Mouse (Mus musculus): ENCODE measurements at regions not wholly inside any gene's neighbourhood (a gene's known extent, or its start where the extent isn't known, plus 50 kb on each side); places are given as distances from the start of the nearest gene placed in this dataset.

DNA sequence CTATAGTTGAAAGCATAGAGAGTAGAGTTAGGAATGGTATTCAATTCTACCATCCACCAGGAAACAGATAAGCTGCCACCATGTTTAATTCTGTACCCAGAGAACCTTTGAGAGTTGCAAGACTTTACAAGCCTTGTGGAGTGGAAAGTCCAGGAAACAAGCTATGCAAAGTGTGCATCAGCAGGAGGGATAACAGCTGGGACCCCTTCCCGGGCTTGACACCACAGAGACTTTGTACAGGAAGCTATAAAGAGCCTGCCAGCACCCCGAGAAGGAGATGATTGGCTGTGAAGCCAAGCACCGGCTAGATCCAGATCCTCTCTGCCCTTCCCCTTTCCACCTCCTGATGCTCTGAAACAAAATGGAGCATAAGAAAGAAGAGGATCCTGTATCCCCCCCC, 188.8 kb downstream of the Sp3 start:
- TF ChIP-seq POLR2A (IDR thresholded peaks at IDR 0.05; ENCODE audit: low read depth, low read length) (no peak), CTCF (IDR thresholded peaks at IDR 0.05; ENCODE audit: extremely low read depth, insufficient read depth, insufficient read length, insufficient replicate concordance) (no peak)
